8 mouse cellular contexts compared by ENCODE assay signal in the genomic region with DNA sequence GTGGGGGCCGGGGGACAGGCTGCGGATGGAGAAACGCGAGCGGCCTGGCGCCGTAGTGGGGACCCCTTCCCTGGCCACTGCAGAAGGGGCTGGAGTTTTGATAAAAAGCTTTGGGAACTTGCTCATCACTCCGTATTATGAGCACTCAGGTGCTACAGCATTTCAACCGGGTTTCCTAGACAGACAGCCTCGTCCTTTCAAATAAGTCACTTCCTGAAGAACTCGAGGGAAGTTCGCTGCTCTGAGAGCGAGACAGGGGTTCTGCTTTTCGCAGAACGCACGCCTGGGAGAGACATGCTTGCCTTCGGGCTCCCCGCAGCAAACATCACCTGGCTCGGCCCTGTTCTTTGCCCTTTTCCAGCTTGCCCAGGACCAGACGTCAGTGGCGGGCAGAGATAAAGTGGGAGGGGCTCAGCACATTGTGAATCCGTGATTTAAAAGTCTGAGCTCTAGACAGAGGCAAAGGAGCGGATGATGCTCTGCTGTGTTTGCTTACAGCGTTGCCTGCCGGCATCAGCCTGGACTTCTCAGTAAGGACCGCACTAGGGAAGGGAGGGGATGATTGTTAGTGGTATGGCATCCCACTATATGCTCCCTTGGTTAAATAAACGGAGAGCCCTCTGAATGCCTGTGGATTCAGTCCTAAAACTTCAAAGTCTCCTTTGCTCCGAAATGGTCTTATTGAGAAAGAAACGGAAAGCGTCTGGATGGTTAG. TPM values are rescaled to one million over a fixed set of nuclear protein-coding genes. Genes with fewer than 3 reads are reported as not detected.
DNase-seq lines count a peak whose midpoint lies in the region; ATAC-seq and TF ChIP-seq lines count a peak whose summit lies in the region.

No protein-coding gene starts in this region.

- no peaks in the 10 kb centered on the region for H3K9me3 ChIP-seq in hindbrain, embryonic 13.5 days
- no peaks in the 10 kb centered on the region for H3K9me3 ChIP-seq in midbrain, embryonic 10.5 days (replicated peaks)

- peak overlapping the region; percentile 98 for H3K4me2 ChIP-seq in hindbrain, embryonic 13.5 days

- no peak for DNase-seq in gastrocnemius, adult 2 months
- no peak for DNase-seq in gastrocnemius, postnatal 10 days
- peak; percentile 7 for DNase-seq in WW6 (ENCODE audit: low read depth, low spot score)
- DNase-seq in midbrain, embryonic 10.5 days (ENCODE audit: low spot score), result peak; percentile 45
- DNase-seq in cerebellum, postnatal 36 days, result no peak
- no peak for DNase-seq in gastrocnemius, adult 8-10 months (ENCODE audit: low spot score in 2 of 2)

- H3K4me3 ChIP-seq in gastrocnemius, adult 2 months, result peak overlapping the region; percentile 65
- H3K4me3 ChIP-seq in hindbrain, embryonic 13.5 days, result peak overlapping the region; percentile 52
- peak overlapping the region; percentile 70 for H3K4me3 ChIP-seq in midbrain, embryonic 10.5 days

- H3K36me3 ChIP-seq in hindbrain, embryonic 13.5 days, result no peaks in the 10 kb centered on the region
- no peaks in the 10 kb centered on the region for H3K36me3 ChIP-seq in midbrain, embryonic 10.5 days

- 9% methylated on average over 30 of the region's 30 CpGs for WGBS in hindbrain, embryonic 13.5 days
- WGBS in midbrain, embryonic 10.5 days, result 9% methylated on average over 30 of the region's 30 CpGs

- intact Hi-C loops in gastrocnemius, adult 2 months (cut with DNase I), result no loop called here

- no peak; the same call in 1 of the 2 replicates for ATAC-seq in hindbrain, embryonic 13.5 days (ENCODE audit: low FRiP score)
- ATAC-seq in monocyte, adult 5-6 weeks (replicated peaks; ENCODE audit: insufficient number of reproducible peaks, low FRiP score, low TSS enrichment, poor library complexity, severe bottlenecking), result no peak

- peak overlapping the region; percentile 69 for H3K9ac ChIP-seq in hindbrain, embryonic 13.5 days

- TF ChIP-seq CTCF in gastrocnemius, adult 2 months (IDR thresholded peaks at IDR 0.05), result no peak

- H3K27ac ChIP-seq in gastrocnemius, adult 2 months, result no peak overlapping the region
- H3K27ac ChIP-seq in hindbrain, embryonic 13.5 days, result no peak overlapping the region
- peak overlapping the region; percentile 59 for H3K27ac ChIP-seq in midbrain, embryonic 10.5 days (replicated peaks)

- peaks cover 31% of the 10 kb centered on the region for H3K4me1 ChIP-seq in hindbrain, embryonic 13.5 days (replicated peaks)
- peaks cover 16% of the 10 kb centered on the region for H3K4me1 ChIP-seq in midbrain, embryonic 10.5 days

- H3K27me3 ChIP-seq in hindbrain, embryonic 13.5 days, result peaks cover 77% of the 10 kb centered on the region
- peaks cover 89% of the 10 kb centered on the region for H3K27me3 ChIP-seq in midbrain, embryonic 10.5 days (ENCODE audit: low read depth, poor library complexity, severe bottlenecking)

RNA-seq across cellular contexts. Expression of a gene that starts 0.7 kb away (rescaled TPM):
- not detected for total RNA-seq in gastrocnemius, adult 2 months (2021)
- total RNA-seq in gastrocnemius, postnatal 10 days (2021), result not detected
- 0.40 and 0.61 TPM in 2 replicates for polyA plus RNA-seq in hindbrain, embryonic 13.5 days (2015; fragmentation: Nextera tagmentation; extraction: Ambion mirVana)
- 0.26 and 0.52 TPM in 2 replicates for polyA plus RNA-seq in midbrain, embryonic 10.5 days (2016; fragmentation: Nextera tagmentation; extraction: Ambion mirVana)
- total RNA-seq in monocyte, adult 5-6 weeks (2017), result not detected in 3 replicates
- total RNA-seq in gastrocnemius, adult 8-10 months (2022), result not detected

RNA-seq across cellular contexts. Expression of a gene that starts 48.7 kb away (rescaled TPM):
- not detected for total RNA-seq in gastrocnemius, adult 2 months (2021)
- total RNA-seq in gastrocnemius, postnatal 10 days (2021), result not detected
- 0.77 and 0.96 TPM in 2 replicates for polyA plus RNA-seq in hindbrain, embryonic 13.5 days (2015; fragmentation: Nextera tagmentation; extraction: Ambion mirVana)
- polyA plus RNA-seq in midbrain, embryonic 10.5 days (2016; fragmentation: Nextera tagmentation; extraction: Ambion mirVana), result 0.32 TPM in 2 replicates
- 0.19 TPM in 1 of 3 replicates, not detected in the others for total RNA-seq in monocyte, adult 5-6 weeks (2017)
- total RNA-seq in gastrocnemius, adult 8-10 months (2022), result not detected

RNA-seq across cellular contexts. Expression of a gene that starts 52.8 kb away (rescaled TPM):
- total RNA-seq in gastrocnemius, adult 2 months (2021), result 10 to 100 TPM; 23.1 to 26.7 TPM
- 10 to 100 TPM; 23.1 to 29.0 TPM for total RNA-seq in gastrocnemius, postnatal 10 days (2021)
- 28.1 and 31.5 TPM in 2 replicates for polyA plus RNA-seq in hindbrain, embryonic 13.5 days (2015; fragmentation: Nextera tagmentation; extraction: Ambion mirVana)
- polyA plus RNA-seq in midbrain, embryonic 10.5 days (2016; fragmentation: Nextera tagmentation; extraction: Ambion mirVana), result 15.4 and 17.6 TPM in 2 replicates
- total RNA-seq in monocyte, adult 5-6 weeks (2017), result 48.5 to 64.0 TPM (median 63.6 TPM) in 3 replicates
- 10 to 100 TPM; 20.5 to 27.4 (median 24.4) TPM for total RNA-seq in gastrocnemius, adult 8-10 months (2022)

Comparison
In these comparisons a context has a peak if more than half of its experiments do, and no peak if none do; other contexts are left out.
1. DNase-seq: peak in WW6 (single experiment) and midbrain, embryonic 10.5 days (single experiment); none in gastrocnemius, adult 2 months (single experiment), gastrocnemius, postnatal 10 days (single experiment), cerebellum, postnatal 36 days (0 of 2) and gastrocnemius, adult 8-10 months (0 of 2).
2. Peak in every context shown above with its lines, with median percentiles within 50 percentile points of each other: H3K4me3 ChIP-seq.